Mouse (Mus musculus): ENCODE results near the gene P2ry10b. TPM values are rescaled to one million over a fixed set of nuclear protein-coding genes. Genes with fewer than 3 reads are reported as not detected.
A peak's percentile ranks its signal among the peaks of the same experiment; 100 is the strongest.

Gene P2ry10b
- polyA plus RNA-seq (2014; fragmentation: Nextera tagmentation; extraction: Ambion mirVana), result 0.90 and 0.92 TPM in 2 replicates

DNA sequence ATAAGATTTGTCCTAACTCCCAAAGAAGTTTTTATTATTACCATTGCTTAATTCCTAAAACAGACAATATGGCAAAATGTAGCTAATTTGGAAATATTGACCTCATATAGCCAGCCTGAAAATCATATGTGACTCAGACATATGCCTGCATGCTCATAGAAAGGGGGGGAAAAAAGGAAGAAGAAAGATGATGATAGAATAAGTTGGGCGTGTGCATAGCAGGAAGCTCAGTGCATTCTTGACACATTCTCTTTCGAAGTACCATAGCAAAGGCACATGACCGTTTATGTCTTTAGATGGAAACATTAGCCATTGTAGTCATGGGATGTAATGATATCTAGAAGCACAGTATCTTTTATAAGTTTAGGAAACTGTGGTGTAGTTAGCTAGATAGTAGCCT, at the start of gene P2ry10b:
P2ry10b (plus strand) TSS at position 247 of the 400 bp plus-strand sequence.
- H3K4me1 ChIP-seq (ENCODE audit: control insufficient read depth in 2 of 2, insufficient read depth in 2 of 2, low read length in 2 of 2), result no peaks in the 10 kb centered on the region
- 71% methylated on average over 3 of the region's 3 CpGs for WGBS
- H3K9me3 ChIP-seq (ENCODE audit: control insufficient read depth, low read length), result no peaks in the 10 kb centered on the region
- no peak within 1 kb of the TSS for H3K4me3 ChIP-seq (ENCODE audit: control insufficient read depth in 1 of 2, insufficient read depth in 1 of 2, low read depth in 1 of 2, low read length in 2 of 2)
- peak within 1 kb of the TSS in 1 of 2 experiments; percentile 47; a peak in 3 of 4 replicates for H3K27ac ChIP-seq (replicated peaks in 1 of 2; ENCODE audit: control insufficient read depth in 1 of 2, insufficient read depth in 1 of 2, low read depth in 2 of 2, low read length in 2 of 2)
- H3K27me3 ChIP-seq (ENCODE audit: control insufficient read depth, insufficient read depth, low read length), result no peaks in the 10 kb centered on the region
- H3K9ac ChIP-seq (ENCODE audit: low read length), result 0 out of 2 replicates have a peak within 1 kb of the TSS, but pooled peaks have one; percentile 21
- no peak for ATAC-seq (ENCODE audit: insufficient number of reproducible peaks, insufficient read depth, low FRiP score, low read depth)
- H3K36me3 ChIP-seq (ENCODE audit: control insufficient read depth, insufficient read depth, low read length), result no peaks in the 10 kb centered on the region
- peak within 1 kb of the TSS; percentile 27 for H3K4me2 ChIP-seq (ENCODE audit: low read length)

DNA sequence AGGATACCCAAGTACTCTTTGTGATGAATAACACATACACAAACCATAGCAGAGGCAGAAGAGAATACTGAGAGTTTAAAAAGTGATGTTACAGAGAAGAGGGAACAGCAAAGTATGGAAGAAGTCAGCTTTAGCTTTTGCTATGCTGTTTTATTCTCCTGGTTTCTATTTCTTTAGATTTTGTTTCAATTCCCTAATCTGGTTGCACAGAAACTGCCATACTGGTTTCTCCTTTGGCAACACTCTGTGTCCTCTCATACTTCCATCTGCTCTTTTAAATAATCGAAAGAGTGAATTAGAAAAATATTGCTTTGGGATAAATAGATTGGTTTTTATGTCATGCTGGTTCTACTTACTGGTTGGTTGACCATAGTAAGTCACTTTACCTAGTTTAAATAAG, 32.4 kb upstream of the P2ry10b start:
- Histone ChIP-seq H3K9me3 (ENCODE audit: control insufficient read depth, low read length) (no peaks in the 10 kb centered on the region), H3K27ac (replicated peaks in 1 of 2; ENCODE audit: control insufficient read depth in 1 of 2, insufficient read depth in 1 of 2, low read depth in 2 of 2, low read length in 2 of 2) (no peak overlapping the region), H3K4me2 (ENCODE audit: low read length) (no peak overlapping the region), H3K36me3 (ENCODE audit: control insufficient read depth, insufficient read depth, low read length) (no peaks in the 10 kb centered on the region), H3K4me3 (ENCODE audit: control insufficient read depth in 1 of 2, insufficient read depth in 1 of 2, low read depth in 1 of 2, low read length in 2 of 2) (no peak overlapping the region), H3K4me1 (ENCODE audit: control insufficient read depth in 2 of 2, insufficient read depth in 2 of 2, low read length in 2 of 2) (no peaks in the 10 kb centered on the region), H3K27me3 (ENCODE audit: control insufficient read depth, insufficient read depth, low read length) (no peaks in the 10 kb centered on the region), H3K9ac (ENCODE audit: low read length) (no peak overlapping the region)
- ATAC-seq (ENCODE audit: insufficient number of reproducible peaks, insufficient read depth, low FRiP score, low read depth), result no peak
- WGBS, result 78% methylated on average over 1 of the region's 1 CpGs

GRCm38 (mm10) chrX:107116987-107117386, 31.7 kb upstream of the P2ry10b start:
- no peaks in the 10 kb centered on the region for H3K36me3 ChIP-seq (ENCODE audit: control insufficient read depth, insufficient read depth, low read length)
- no peak overlapping the region for H3K4me2 ChIP-seq (ENCODE audit: low read length)
- ATAC-seq (ENCODE audit: insufficient number of reproducible peaks, insufficient read depth, low FRiP score, low read depth), result no peak
- no peaks in the 10 kb centered on the region for H3K9me3 ChIP-seq (ENCODE audit: control insufficient read depth, low read length)
- no peaks in the 10 kb centered on the region for H3K27me3 ChIP-seq (ENCODE audit: control insufficient read depth, insufficient read depth, low read length)
- no peaks in the 10 kb centered on the region for H3K4me1 ChIP-seq (ENCODE audit: control insufficient read depth in 2 of 2, insufficient read depth in 2 of 2, low read length in 2 of 2)
- no peak overlapping the region for H3K27ac ChIP-seq (replicated peaks in 1 of 2; ENCODE audit: control insufficient read depth in 1 of 2, insufficient read depth in 1 of 2, low read depth in 2 of 2, low read length in 2 of 2)
- no peak overlapping the region for H3K4me3 ChIP-seq (ENCODE audit: control insufficient read depth in 1 of 2, insufficient read depth in 1 of 2, low read depth in 1 of 2, low read length in 2 of 2)
- H3K9ac ChIP-seq (ENCODE audit: low read length), result no peak overlapping the region
- WGBS, result 57% methylated on average over 1 of the region's 1 CpGs

DNA sequence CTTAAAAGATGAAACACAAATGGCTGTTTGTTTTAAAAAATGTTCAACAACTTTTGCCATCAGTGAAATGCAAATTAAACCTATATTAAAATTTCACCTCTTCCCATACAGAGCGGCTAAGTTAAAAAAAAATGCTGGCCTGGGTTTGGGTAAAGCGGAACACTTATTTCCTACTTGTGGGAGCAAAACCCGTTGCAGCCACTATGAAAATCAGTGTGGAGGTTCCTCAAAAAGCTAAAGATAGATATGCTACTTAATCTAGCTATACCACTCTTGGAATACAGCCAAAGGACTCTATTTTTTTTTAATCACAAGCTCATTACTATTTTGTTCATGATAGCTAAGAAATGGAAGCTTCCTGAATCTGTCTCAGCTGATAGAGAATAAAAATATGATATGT, 5.5 kb upstream of the P2ry10b start:
- 56% methylated on average over 3 of the region's 3 CpGs for WGBS
- Histone ChIP-seq H3K36me3 (ENCODE audit: control insufficient read depth, insufficient read depth, low read length) (no peaks in the 10 kb centered on the region), H3K4me1 (ENCODE audit: control insufficient read depth in 2 of 2, insufficient read depth in 2 of 2, low read length in 2 of 2) (no peaks in the 10 kb centered on the region), H3K9ac (ENCODE audit: low read length) (no peak overlapping the region), H3K4me3 (ENCODE audit: control insufficient read depth in 1 of 2, insufficient read depth in 1 of 2, low read depth in 1 of 2, low read length in 2 of 2) (no peak overlapping the region), H3K4me2 (ENCODE audit: low read length) (no peak overlapping the region), H3K9me3 (ENCODE audit: control insufficient read depth, low read length) (no peaks in the 10 kb centered on the region), H3K27me3 (ENCODE audit: control insufficient read depth, insufficient read depth, low read length) (no peaks in the 10 kb centered on the region), H3K27ac (replicated peaks in 1 of 2; ENCODE audit: control insufficient read depth in 1 of 2, insufficient read depth in 1 of 2, low read depth in 2 of 2, low read length in 2 of 2) (no peak overlapping the region)
- no peak for ATAC-seq (ENCODE audit: insufficient number of reproducible peaks, insufficient read depth, low FRiP score, low read depth)

DNA sequence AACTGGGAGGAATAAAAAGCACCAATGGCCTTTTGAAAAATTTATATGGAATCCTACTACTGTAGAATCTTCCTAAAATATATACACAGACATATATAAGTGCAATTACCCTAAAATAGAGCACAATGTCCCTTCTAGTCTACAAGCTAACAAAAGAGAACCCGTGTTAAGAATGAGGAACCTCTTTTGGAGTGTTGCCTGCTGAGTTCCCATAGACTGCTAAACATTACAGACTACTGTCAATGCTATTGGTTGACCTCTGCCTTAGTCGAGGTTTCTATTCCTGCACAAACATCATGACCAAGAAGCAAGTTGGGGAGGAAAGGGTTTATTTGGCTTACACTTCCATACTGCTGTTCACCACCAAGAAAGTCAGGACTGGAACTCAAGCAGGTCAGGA, 4.8 kb upstream of the P2ry10b start:
- Histone ChIP-seq H3K4me2 (ENCODE audit: low read length) (no peak overlapping the region), H3K4me3 (ENCODE audit: control insufficient read depth in 1 of 2, insufficient read depth in 1 of 2, low read depth in 1 of 2, low read length in 2 of 2) (no peak overlapping the region), H3K27me3 (ENCODE audit: control insufficient read depth, insufficient read depth, low read length) (no peaks in the 10 kb centered on the region), H3K27ac (replicated peaks in 1 of 2; ENCODE audit: control insufficient read depth in 1 of 2, insufficient read depth in 1 of 2, low read depth in 2 of 2, low read length in 2 of 2) (no peak overlapping the region), H3K36me3 (ENCODE audit: control insufficient read depth, insufficient read depth, low read length) (no peaks in the 10 kb centered on the region), H3K9me3 (ENCODE audit: control insufficient read depth, low read length) (no peaks in the 10 kb centered on the region), H3K9ac (ENCODE audit: low read length) (no peak overlapping the region), H3K4me1 (ENCODE audit: control insufficient read depth in 2 of 2, insufficient read depth in 2 of 2, low read length in 2 of 2) (no peaks in the 10 kb centered on the region)
- 33% methylated on average over 2 of the region's 2 CpGs for WGBS
- no peak for ATAC-seq (ENCODE audit: insufficient number of reproducible peaks, insufficient read depth, low FRiP score, low read depth)

GRCm38 (mm10) chrX:107149391-107149993, 765 bp downstream of the P2ry10b start:
- no peak overlapping the region for H3K4me3 ChIP-seq (ENCODE audit: control insufficient read depth in 1 of 2, insufficient read depth in 1 of 2, low read depth in 1 of 2, low read length in 2 of 2)
- H3K4me2 ChIP-seq (ENCODE audit: low read length), result peak overlapping the region; percentile 27
- peak overlapping the region; percentile 47 to 53; a peak in 3 of 4 replicates for H3K27ac ChIP-seq (replicated peaks in 1 of 2; ENCODE audit: control insufficient read depth in 1 of 2, insufficient read depth in 1 of 2, low read depth in 2 of 2, low read length in 2 of 2)
- no peaks in the 10 kb centered on the region for H3K36me3 ChIP-seq (ENCODE audit: control insufficient read depth, insufficient read depth, low read length)
- no peaks in the 10 kb centered on the region for H3K27me3 ChIP-seq (ENCODE audit: control insufficient read depth, insufficient read depth, low read length)
- no peaks in the 10 kb centered on the region for H3K4me1 ChIP-seq (ENCODE audit: control insufficient read depth in 2 of 2, insufficient read depth in 2 of 2, low read length in 2 of 2)
- H3K9me3 ChIP-seq (ENCODE audit: control insufficient read depth, low read length), result no peaks in the 10 kb centered on the region
- H3K9ac ChIP-seq (ENCODE audit: low read length), result 0 out of 2 replicates have a peak overlapping the region, but pooled peaks have one; percentile 21
- ATAC-seq (ENCODE audit: insufficient number of reproducible peaks, insufficient read depth, low FRiP score, low read depth), result no peak
- WGBS, result 38% methylated on average over 4 of the region's 4 CpGs

DNA sequence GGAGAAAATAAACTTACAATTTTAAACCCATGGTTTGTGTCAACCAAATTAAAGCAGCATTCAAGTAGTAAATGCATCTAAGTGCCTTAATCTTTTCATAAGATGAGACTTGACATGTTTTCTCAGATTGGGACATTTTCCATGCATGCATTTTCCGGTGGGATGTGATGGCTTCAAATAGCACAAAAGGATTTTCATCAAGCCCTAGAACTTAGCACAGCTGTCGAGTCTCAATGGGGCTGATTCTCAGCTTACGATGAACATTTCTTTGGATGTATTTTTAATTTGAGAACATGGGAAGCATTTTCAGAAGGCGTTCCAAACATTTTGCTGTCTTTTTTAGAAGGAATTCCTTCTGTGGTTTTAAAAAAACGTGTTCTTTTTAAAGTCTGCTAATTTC, 1.3 kb downstream of the P2ry10b start:
- 29% methylated on average over 5 of the region's 5 CpGs for WGBS
- peak overlapping the region; percentile 47 to 53; a peak in 3 of 4 replicates for H3K27ac ChIP-seq (replicated peaks in 1 of 2; ENCODE audit: control insufficient read depth in 1 of 2, insufficient read depth in 1 of 2, low read depth in 2 of 2, low read length in 2 of 2)

More for the DNA sequence above, 1.3 kb downstream of the P2ry10b start:
- Histone ChIP-seq H3K36me3 (ENCODE audit: control insufficient read depth, insufficient read depth, low read length) (no peaks in the 10 kb centered on the region), H3K9ac (ENCODE audit: low read length) (0 out of 2 replicates have a peak overlapping the region, but pooled peaks have one; percentile 21), H3K4me1 (ENCODE audit: control insufficient read depth in 2 of 2, insufficient read depth in 2 of 2, low read length in 2 of 2) (no peaks in the 10 kb centered on the region), H3K4me2 (ENCODE audit: low read length) (peak overlapping the region; percentile 27), H3K4me3 (ENCODE audit: control insufficient read depth in 1 of 2, insufficient read depth in 1 of 2, low read depth in 1 of 2, low read length in 2 of 2) (no peak overlapping the region), H3K27me3 (ENCODE audit: control insufficient read depth, insufficient read depth, low read length) (no peaks in the 10 kb centered on the region), H3K9me3 (ENCODE audit: control insufficient read depth, low read length) (no peaks in the 10 kb centered on the region)
- ATAC-seq (ENCODE audit: insufficient number of reproducible peaks, insufficient read depth, low FRiP score, low read depth), result no peak
